Mouse (Mus musculus) forebrain, embryonic 10.5 days (tissue): Measurements from ENCODE around the gene Togaram1. TPM values are rescaled to one million over a fixed set of nuclear protein-coding genes. Genes with fewer than 3 reads are reported as not detected.

ENCODE experiments used
- DNase-seq: peaks from one replicate; pipeline ENCODE4 v3.0.0-alpha.2; 2017; ENCODE audit warnings: low spot score; ENCODE audit errors: extremely low spot score
- H3K27ac ChIP-seq: fragments of 300-500 bp; sonication (generic); 2 replicates; pipeline ENCODE4 v1.5.1; 2016; ENCODE audit warnings: mild to moderate bottlenecking
- H3K27me3 ChIP-seq: fragments of 300-500 bp; sonication (generic); 2 replicates; pipeline ENCODE4 v1.6.1; 2016; ENCODE audit warnings: mild to moderate bottlenecking; ENCODE audit not compliant: poor library complexity, severe bottlenecking
- H3K36me3 ChIP-seq: fragments of 300-500 bp; sonication (generic); replicated peaks from 2 replicates; pipeline ENCODE4 v1.6.1; 2016; ENCODE audit warnings: mild to moderate bottlenecking, moderate library complexity
- H3K4me1 ChIP-seq: fragments of 300-500 bp; sonication (generic); 2 replicates; pipeline ENCODE4 v1.6.1; 2016
- H3K4me3 ChIP-seq: fragments of 300-500 bp; sonication (generic); 2 replicates; pipeline ENCODE4 v1.5.1; 2016; ENCODE audit warnings: mild to moderate bottlenecking, moderate library complexity
- H3K9me3 ChIP-seq: fragments of 300-500 bp; sonication (generic); 2 replicates; pipeline ENCODE4 v1.6.1; 2016; ENCODE audit warnings: mild to moderate bottlenecking, moderate library complexity
- WGBS: fragments of 180-500 bp; shearing (Covaris S2); methylation state at CpG from one replicate; pipeline ENCODE4 v1.1.7; 2016; 5-methylcytosine and 5-hydroxymethylcytosine counted together
- polyA plus RNA-seq: library from polyadenylated mRNA; unstranded; fragments of >200 nt; fragmentation: Nextera tagmentation; extraction: Ambion mirVana; gene quantifications from 2 replicates; pipeline ENCODE4 v1.2.1, GENCODE M21; 2016

Gene Togaram1
- polyA plus RNA-seq, 1 experiment from 2014 or later = 26.6 TPM

DNA sequence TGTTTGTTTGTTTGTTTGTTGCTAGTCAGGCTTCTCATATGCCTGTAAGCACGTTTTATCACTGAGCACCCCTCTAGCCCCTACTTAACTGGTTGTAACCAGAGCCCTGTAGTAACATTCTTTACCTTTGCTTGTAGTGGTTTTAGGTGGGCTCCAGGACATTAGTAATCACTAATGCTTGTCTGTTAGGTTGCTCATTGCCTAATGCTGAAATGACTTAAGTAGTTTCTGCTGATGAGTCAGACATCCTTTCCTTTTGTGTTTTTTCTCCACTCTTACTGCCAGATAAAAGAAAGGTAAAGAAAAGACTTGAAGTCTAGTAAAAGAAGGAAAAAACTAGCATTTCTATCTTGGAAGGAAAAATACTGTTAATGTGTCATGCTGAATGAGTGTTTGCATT is 10.6 kb downstream of the Togaram1 start:
- peaks cover 7% of the 10 kb centered on the region for H3K4me1 ChIP-seq
- peaks cover 51% of the 10 kb centered on the region for H3K36me3 ChIP-seq
- 80% methylated on average over 1 of the region's 1 CpGs for WGBS
- no peaks in the 10 kb centered on the region for H3K9me3 ChIP-seq
- no peaks in the 10 kb centered on the region for H3K27me3 ChIP-seq
- no peak overlapping the region for H3K27ac ChIP-seq
- no peak for DNase-seq
- no peak overlapping the region for H3K4me3 ChIP-seq

DNA sequence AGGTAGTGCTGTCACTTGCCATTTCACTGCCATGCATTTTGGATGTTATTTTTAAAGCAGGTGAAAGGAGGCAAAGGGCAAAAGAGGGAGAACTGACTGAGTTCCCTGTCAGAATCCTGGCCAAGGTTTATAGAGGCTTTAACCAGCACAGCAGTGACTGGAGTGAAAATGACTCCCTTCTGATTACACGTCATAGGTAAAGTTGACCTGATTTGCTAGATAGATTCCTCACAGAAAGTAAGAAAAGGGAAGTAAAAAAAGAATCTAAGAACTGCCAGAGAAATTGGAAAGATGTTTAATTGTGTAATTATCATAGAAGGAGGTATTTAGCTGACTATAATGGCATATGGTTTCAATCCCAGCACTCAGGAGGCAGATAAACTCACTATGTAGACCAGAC is 11.9 kb downstream of the Togaram1 start:
- Histone ChIP-seq H3K36me3 (peaks cover 57% of the 10 kb centered on the region), H3K27me3 (no peaks in the 10 kb centered on the region), H3K27ac (no peak overlapping the region), H3K4me3 (no peak overlapping the region), H3K9me3 (no peaks in the 10 kb centered on the region), H3K4me1 (no peaks in the 10 kb centered on the region)
- DNase-seq = no peak
- WGBS = 84% methylated on average over 1 of the region's 1 CpGs

DNA sequence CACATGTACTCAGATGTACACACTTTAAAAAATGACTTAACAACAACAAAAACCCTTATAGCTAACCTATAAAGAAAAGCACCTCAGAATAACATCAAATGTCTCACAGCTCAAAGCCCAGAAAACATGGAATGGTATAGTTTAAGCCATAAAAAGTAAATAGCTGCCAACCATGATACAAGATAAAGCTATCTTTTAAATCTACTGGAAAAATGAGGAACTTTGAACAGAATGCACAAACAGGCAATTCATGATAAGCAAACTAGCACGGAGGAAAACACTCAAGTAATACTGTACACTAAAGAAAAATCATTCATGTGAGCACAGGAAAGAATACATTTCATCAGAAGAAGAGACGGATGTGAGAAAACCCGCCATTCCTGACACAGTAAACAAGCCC is 42.1 kb downstream of the Togaram1 start:
- no peaks in the 10 kb centered on the region for H3K27me3 ChIP-seq
- no peak overlapping the region for H3K27ac ChIP-seq
- DNase-seq = no peak
- no peaks in the 10 kb centered on the region for H3K9me3 ChIP-seq
- H3K4me1 ChIP-seq = no peaks in the 10 kb centered on the region
- H3K4me3 ChIP-seq = no peak overlapping the region
- WGBS = 87% methylated on average over 3 of the region's 3 CpGs
- peaks cover 90% of the 10 kb centered on the region for H3K36me3 ChIP-seq

DNA sequence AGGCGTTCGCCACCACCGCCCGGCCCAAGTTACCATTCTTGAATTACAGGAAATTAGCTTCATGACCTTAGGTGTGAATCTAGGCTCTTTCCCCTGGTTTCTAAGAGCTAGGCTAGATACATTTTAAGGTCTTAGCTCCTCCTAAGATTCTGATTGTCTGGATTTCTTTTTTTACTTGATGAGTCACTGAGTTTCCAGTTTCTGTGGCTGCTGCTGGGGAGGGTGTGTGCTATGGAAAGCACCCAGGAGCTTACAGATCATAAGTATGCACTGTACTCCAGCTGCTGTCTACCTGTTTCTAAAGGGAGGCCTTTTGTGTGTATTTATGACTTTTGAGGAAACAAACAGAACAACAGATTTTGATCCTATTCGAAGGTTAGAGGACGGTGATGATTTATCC is 57.2 kb downstream of the Togaram1 start:
- H3K4me3 ChIP-seq = no peak overlapping the region
- H3K4me1 ChIP-seq = no peaks in the 10 kb centered on the region
- peaks cover 45% of the 10 kb centered on the region for H3K36me3 ChIP-seq
- H3K27me3 ChIP-seq = no peaks in the 10 kb centered on the region
- H3K27ac ChIP-seq = no peak overlapping the region
- no peak for DNase-seq
- 97% methylated on average over 6 of the region's 6 CpGs for WGBS
- no peaks in the 10 kb centered on the region for H3K9me3 ChIP-seq

DNA sequence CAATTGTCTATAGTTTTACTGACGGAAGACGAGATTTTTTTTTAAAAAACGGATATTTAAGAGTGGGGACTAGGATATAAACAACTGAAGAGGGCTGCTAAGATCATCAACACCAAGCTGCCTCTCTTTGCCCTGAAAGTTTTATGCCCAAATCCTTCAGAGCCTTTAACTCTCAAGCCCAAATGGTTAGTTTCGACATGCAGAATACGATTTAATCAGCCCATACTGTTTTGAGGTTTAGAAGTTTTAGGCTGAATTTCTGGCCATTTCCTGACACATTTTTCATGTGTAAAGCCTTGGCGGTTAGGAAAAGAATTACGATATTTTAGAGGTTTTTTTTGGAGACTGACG is 70.2 kb downstream of the Togaram1 start:
- H3K36me3 ChIP-seq = peaks cover 14% of the 10 kb centered on the region
- 51% methylated on average over 8 of the region's 8 CpGs for WGBS
- peak overlapping the region; percentile 91 for H3K4me3 ChIP-seq
- DNase-seq = no peak
- no peaks in the 10 kb centered on the region for H3K9me3 ChIP-seq
- H3K4me1 ChIP-seq = peaks cover 22% of the 10 kb centered on the region
- H3K27me3 ChIP-seq = no peaks in the 10 kb centered on the region
- H3K27ac ChIP-seq = peak overlapping the region; percentile 96

DNA sequence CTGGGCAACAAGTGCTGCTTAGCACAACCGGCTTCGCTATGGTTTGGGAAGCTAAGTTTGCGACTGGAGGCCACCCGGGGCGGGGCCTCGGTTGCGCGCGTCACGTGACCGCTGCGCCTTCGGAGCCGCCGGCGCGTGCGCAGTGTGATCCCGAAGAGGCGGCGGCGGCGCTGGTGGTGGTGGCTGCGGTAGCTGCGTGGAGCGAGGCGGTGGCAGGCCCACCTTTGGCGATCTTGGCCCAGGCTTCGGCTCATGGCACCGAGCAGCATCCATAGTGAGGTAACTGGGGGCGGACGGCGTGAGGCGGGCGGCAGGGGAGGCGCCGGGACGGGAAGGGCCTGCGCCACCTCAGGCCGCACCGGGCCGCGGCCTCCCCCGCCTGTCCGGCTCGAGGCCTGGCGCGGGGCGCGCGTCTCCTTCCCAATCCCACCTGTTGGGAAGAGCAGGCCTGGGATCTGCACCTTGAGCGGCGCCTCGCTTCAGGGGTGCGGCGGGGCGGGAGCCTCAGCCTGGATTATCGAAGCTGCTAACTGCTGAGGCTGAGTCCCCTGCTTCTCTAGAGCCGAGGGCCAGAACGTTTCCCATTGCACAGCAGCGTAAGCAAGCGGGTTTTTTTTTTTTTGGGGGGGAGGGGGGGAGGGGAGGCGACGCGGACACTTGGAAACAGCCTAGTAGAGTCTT is 70.7 kb downstream of the Togaram1 start, which contains the start of gene Prpf39:
TSS of gene Prpf39 (plus strand) at position 144 of the 681 bp plus-strand sequence.
- Histone ChIP-seq H3K9me3 (no peaks in the 10 kb centered on the region), H3K27me3 (no peaks in the 10 kb centered on the region), H3K4me3 (peak within 1 kb of the TSS; percentile 91), H3K36me3 (peaks cover 17% of the 10 kb centered on the region), H3K4me1 (peaks cover 22% of the 10 kb centered on the region), H3K27ac (peak within 1 kb of the TSS; percentile 96)
- WGBS = under 1% methylated on average over 65 of the region's 65 CpGs
- peak; percentile 85 for DNase-seq

DNA sequence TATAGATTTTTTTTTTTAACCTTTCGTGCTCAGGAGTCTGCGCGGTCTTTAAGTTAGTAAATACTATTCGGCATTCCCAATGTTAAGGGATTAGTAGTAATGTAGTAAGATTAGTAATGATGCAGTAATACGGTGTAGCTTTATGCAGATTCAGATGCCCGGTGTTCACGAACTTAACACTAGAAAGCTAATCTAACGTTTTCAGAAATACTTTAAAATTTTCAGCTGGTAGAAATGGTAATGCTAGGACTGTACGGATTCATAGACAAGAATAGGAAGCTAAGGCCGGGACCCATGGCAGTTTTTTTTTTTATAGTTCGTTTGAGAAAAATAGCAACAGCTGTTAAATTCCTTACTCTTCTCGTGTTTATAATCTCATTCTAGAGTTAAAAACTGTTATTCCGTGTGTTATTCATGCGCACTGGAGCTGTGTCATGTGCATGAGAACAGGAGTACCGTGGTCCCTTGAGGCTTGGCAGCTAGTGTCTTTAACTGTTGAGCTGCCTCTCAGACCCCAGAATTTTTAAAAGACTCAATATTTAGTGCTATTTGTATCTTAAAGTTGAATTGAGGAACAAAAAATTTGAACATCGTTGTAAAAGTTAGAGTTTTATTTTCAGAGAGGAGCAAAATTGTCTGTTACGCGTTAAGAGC is 71.4 kb downstream of the Togaram1 start:
- Histone ChIP-seq H3K4me3 (peak overlapping the region; percentile 91), H3K27me3 (no peaks in the 10 kb centered on the region), H3K36me3 (peaks cover 23% of the 10 kb centered on the region), H3K27ac (peak overlapping the region; percentile 96), H3K4me1 (peaks cover 22% of the 10 kb centered on the region), H3K9me3 (no peaks in the 10 kb centered on the region)
- 26% methylated on average over 18 of the region's 18 CpGs for WGBS
- DNase-seq = no peak

DNA sequence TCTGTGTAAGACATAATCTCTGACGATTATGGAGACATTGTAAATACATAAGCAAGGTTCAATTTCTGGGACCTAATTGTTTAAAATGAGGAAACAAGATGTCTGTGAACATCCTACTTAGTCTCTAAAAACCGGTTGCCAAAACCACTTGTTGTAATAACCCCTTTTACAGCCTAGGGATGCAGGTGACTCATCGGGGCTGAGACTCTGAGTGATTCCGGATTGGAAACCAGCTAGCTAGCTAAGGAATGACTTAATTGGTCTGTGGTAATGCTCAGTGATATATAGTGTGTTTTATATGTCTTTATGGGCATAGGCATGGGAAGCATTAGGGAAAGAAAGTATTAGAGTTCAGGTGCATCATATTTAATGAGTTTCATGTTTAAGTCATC is 71.9 kb downstream of the Togaram1 start:
- Histone ChIP-seq H3K4me3 (peak overlapping the region; percentile 91), H3K27ac (no peak overlapping the region), H3K36me3 (peaks cover 29% of the 10 kb centered on the region), H3K27me3 (no peaks in the 10 kb centered on the region), H3K9me3 (no peaks in the 10 kb centered on the region), H3K4me1 (peaks cover 22% of the 10 kb centered on the region)
- no peak for DNase-seq
- WGBS = 71% methylated on average over 4 of the region's 4 CpGs

DNA sequence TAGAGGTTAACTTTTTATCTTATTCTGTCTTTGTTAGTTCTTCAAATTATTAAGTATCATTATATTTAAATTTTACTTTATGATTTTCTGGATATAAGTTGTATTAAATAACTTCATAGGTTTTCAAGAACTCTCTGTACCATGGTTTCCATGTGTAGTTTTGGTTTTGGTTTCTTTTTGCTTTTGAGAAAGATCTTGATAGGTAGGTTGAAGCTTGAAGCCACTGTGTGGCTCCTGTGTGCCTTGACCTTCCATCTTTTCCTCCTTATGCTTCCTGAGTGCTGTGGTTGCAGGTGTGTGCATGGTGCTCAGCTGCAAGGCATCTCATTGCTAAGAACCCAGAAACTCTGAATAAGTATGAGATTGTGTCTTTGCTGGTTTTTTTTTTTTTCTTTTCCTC is 83.2 kb downstream of the Togaram1 start:
- H3K36me3 ChIP-seq = peaks cover 85% of the 10 kb centered on the region
- no peak for DNase-seq
- H3K9me3 ChIP-seq = no peaks in the 10 kb centered on the region
- H3K4me1 ChIP-seq = no peaks in the 10 kb centered on the region
- H3K27me3 ChIP-seq = no peaks in the 10 kb centered on the region
- H3K27ac ChIP-seq = no peak overlapping the region
- H3K4me3 ChIP-seq = no peak overlapping the region

DNA sequence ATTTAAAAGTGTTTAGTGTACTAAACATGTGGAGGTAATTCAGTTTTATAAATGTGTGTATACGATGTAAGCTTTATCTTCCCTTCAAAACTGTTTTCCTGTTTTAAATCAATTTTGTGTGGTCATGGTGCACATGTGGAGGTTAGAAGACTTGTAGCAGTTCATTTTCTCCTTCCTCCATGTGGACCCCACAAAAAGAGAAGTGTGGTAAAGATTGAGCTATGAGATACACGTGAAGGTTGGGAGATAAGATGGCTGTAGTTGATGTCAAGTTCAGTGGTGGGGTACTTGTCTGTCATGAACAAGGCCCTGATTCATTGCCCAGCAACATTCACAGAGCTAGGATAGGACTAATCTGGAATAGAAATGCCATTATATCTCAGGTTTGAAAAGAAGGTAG is 92.6 kb downstream of the Togaram1 start:
- peaks cover 96% of the 10 kb centered on the region for H3K36me3 ChIP-seq
- no peak overlapping the region for H3K4me3 ChIP-seq
- DNase-seq = no peak
- no peaks in the 10 kb centered on the region for H3K4me1 ChIP-seq
- H3K27ac ChIP-seq = no peak overlapping the region
- H3K27me3 ChIP-seq = no peaks in the 10 kb centered on the region
- 84% methylated on average over 2 of the region's 2 CpGs for WGBS
- H3K9me3 ChIP-seq = no peaks in the 10 kb centered on the region

DNA sequence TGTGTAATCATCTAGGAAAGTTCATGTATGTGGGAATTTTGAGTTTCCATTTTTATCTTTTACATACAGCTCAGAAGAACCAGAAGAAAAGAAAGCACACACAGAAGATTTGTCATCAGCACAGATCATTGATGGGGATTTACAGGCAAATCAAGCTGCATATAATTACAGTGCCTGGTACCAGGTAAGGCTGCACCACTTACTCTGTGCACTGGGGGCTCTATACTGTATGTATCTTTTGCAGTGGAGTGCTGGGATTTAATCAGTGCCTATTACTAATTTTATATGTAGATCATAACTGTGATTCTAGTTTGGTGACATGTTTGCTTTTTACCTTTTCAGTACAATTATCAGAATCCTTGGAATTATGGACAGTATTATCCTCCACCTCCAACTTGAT is 95.5 kb downstream of the Togaram1 start:
- H3K4me3 ChIP-seq = no peak overlapping the region
- no peaks in the 10 kb centered on the region for H3K9me3 ChIP-seq
- peaks cover 98% of the 10 kb centered on the region for H3K36me3 ChIP-seq
- no peak for DNase-seq
- H3K4me1 ChIP-seq = no peaks in the 10 kb centered on the region
- no peaks in the 10 kb centered on the region for H3K27me3 ChIP-seq
- H3K27ac ChIP-seq = no peak overlapping the region

DNA sequence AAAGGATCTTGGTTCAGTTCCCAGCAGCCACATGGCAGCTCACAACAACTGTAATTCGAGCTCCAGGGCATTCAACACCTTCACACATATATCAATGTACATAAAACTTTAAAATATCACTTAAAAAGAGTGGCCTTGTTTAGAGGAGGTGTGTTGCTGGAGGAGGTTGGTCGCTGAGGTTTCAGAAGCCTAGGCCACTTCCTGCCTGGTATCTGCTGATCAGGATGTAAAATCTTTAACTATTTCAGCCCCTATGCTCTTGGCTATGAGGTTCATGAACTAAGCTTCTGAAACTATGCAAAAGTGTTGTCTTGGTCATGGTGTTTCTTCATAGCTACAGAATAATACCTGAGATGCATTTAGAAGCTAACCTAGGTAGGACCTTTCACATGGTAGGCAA is 99.6 kb downstream of the Togaram1 start:
- 88% methylated on average over 2 of the region's 2 CpGs for WGBS
- no peaks in the 10 kb centered on the region for H3K4me1 ChIP-seq
- H3K4me3 ChIP-seq = no peak overlapping the region
- DNase-seq = no peak
- no peaks in the 10 kb centered on the region for H3K9me3 ChIP-seq
- H3K27ac ChIP-seq = no peak overlapping the region
- H3K36me3 ChIP-seq = peaks cover 99% of the 10 kb centered on the region
- no peaks in the 10 kb centered on the region for H3K27me3 ChIP-seq

DNA sequence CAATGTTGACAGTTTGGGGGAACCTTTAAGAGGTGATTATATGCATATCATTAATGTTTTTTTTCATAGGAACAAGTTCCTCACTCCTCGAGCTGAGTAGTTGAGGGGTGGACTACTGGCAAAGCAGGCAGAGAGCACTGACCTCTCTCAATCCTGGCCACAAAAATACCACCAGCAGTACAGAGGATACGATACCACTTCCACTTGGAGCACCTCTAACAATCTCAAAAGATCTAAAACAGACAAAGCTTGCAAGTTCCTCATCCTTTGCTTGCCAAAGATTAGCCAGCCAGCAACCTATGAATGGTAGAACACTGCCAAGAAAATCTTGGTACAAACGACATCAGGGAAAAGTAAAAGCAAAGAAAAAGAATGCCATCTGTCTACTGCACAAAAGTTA is 100.6 kb downstream of the Togaram1 start:
- DNase-seq = no peak
- H3K27me3 ChIP-seq = no peaks in the 10 kb centered on the region
- H3K9me3 ChIP-seq = no peaks in the 10 kb centered on the region
- H3K4me1 ChIP-seq = no peaks in the 10 kb centered on the region
- peaks cover 95% of the 10 kb centered on the region for H3K36me3 ChIP-seq
- no peak overlapping the region for H3K4me3 ChIP-seq
- 81% methylated on average over 3 of the region's 3 CpGs for WGBS
- no peak overlapping the region for H3K27ac ChIP-seq
